Mouse (Mus musculus): ENCODE results near the gene Fbxl5. TPM values are rescaled to one million over a fixed set of nuclear protein-coding genes. Genes with fewer than 3 reads are reported as not detected.
A peak's percentile ranks its signal among the peaks of the same experiment; 100 is the strongest.

The Fbxl5 gene
- polyA plus RNA-seq, 1 experiment from 2014 or later = 61.0 TPM

GRCm38 (mm10) chr5:43860096-43860495 is 38.7 kb upstream of the Fbxl5 start:
- DNase-seq (ENCODE audit: low spot score) (no peak), ATAC-seq (replicated peaks; ENCODE audit: low FRiP score, low read depth) (no peak)
- Histone ChIP-seq H3K9me3 (replicated peaks; ENCODE audit: low read length) (no peaks in the 10 kb centered on the region), H3K4me2 (ENCODE audit: low read length) (no peak overlapping the region), H3K36me3 (ENCODE audit: insufficient read depth, low read length) (no peaks in the 10 kb centered on the region), H3K27ac (no peak overlapping the region), H3K9ac (ENCODE audit: low read depth, low read length) (no peak overlapping the region), H3K27me3 (ENCODE audit: insufficient read depth, low read length) (no peaks in the 10 kb centered on the region), H3K4me1 (replicated peaks; ENCODE audit: insufficient read depth, low read length) (no peaks in the 10 kb centered on the region), H3K4me3 (replicated peaks; ENCODE audit: low read depth, low read length) (no peak overlapping the region)
- TF ChIP-seq CTCF (IDR thresholded peaks at IDR 0.05; ENCODE audit: low read depth) = no peak
- 93% methylated on average over 5 of the region's 5 CpGs for WGBS

DNA sequence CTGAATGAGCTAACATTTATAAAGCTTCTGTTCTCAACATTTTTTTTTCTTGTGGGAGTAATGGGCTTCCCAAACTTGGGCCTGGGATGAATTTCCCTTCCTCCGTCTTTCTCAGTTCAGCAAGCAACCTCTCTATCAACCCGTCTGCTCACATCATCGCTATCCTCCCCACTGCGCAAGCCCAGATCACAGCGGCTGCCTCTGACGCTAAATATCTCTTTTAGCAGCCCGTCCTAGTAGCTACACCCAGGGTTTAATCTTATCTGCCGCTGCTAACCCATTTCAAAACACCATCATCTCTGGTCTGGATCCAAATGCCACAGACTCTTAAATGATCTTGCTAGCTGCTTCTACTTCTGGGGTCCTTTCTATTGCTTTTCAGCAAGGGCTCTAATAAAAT is 38.2 kb upstream of the Fbxl5 start:
- Histone ChIP-seq H3K4me2 (ENCODE audit: low read length) (no peak overlapping the region), H3K9me3 (replicated peaks; ENCODE audit: low read length) (no peaks in the 10 kb centered on the region), H3K4me1 (replicated peaks; ENCODE audit: insufficient read depth, low read length) (no peaks in the 10 kb centered on the region), H3K36me3 (ENCODE audit: insufficient read depth, low read length) (no peaks in the 10 kb centered on the region), H3K9ac (ENCODE audit: low read depth, low read length) (no peak overlapping the region), H3K27ac (no peak overlapping the region), H3K4me3 (replicated peaks; ENCODE audit: low read depth, low read length) (no peak overlapping the region), H3K27me3 (ENCODE audit: insufficient read depth, low read length) (no peaks in the 10 kb centered on the region)
- no peak for TF ChIP-seq CTCF (IDR thresholded peaks at IDR 0.05; ENCODE audit: low read depth)
- DNase-seq (ENCODE audit: low spot score) (no peak), ATAC-seq (replicated peaks; ENCODE audit: low FRiP score, low read depth) (no peak)
- WGBS = 87% methylated on average over 8 of the region's 8 CpGs

- Histone ChIP-seq H3K27me3 (ENCODE audit: insufficient read depth, low read length) (no peaks in the 10 kb centered on the region), H3K27ac (no peak overlapping the region; the same call in 1 of the 2 replicates), H3K4me3 (replicated peaks; ENCODE audit: low read depth, low read length) (no peak overlapping the region), H3K36me3 (ENCODE audit: insufficient read depth, low read length) (no peaks in the 10 kb centered on the region), H3K4me2 (ENCODE audit: low read length) (no peak overlapping the region), H3K9me3 (replicated peaks; ENCODE audit: low read length) (no peaks in the 10 kb centered on the region), H3K4me1 (replicated peaks; ENCODE audit: insufficient read depth, low read length) (no peaks in the 10 kb centered on the region), H3K9ac (ENCODE audit: low read depth, low read length) (no peak overlapping the region)
- no peak for TF ChIP-seq CTCF (IDR thresholded peaks at IDR 0.05; ENCODE audit: low read depth)
- WGBS = 48% methylated on average over 2 of the region's 2 CpGs
- ATAC-seq (replicated peaks; ENCODE audit: low FRiP score, low read depth) = peak; percentile 29; the same call in 1 of the 2 replicates
- peak; percentile 76 for DNase-seq (ENCODE audit: low spot score)
Observed at GRCm38 (mm10) chr5:43855769-43856168, 34.3 kb upstream of the Fbxl5 start.

DNA sequence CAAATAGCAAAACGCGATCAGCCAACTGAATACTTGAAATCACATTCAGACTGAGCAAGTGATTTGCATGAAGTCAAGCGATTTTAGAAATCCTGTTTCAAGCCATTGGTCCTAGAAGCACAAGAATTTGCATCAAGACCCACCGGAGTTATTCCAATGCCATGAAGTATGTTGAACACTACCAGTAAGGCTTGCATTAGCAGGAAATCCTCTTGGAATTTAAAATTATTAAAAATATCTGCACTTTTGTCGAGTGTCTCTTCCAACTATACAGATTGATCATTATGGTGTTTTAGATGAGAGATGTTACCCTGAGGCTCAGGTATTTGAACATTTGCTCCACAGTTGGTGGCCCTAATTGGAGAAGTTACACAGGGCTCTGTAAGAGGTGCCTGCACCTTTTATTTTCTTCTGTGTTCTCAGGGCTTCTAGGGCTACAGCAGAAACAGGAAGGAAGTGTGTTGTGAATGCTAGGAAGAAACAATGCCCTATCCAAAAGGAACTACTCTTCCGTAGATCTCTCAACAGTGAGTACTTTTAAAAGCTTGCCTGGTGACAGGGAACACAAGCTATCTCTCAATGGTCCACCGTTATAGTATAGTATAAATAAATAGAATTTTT is 32.5 kb upstream of the Fbxl5 start:
- 75% methylated on average over 7 of the region's 7 CpGs for WGBS
- Histone ChIP-seq H3K4me2 (ENCODE audit: low read length) (no peak overlapping the region), H3K36me3 (ENCODE audit: insufficient read depth, low read length) (no peaks in the 10 kb centered on the region), H3K9ac (ENCODE audit: low read depth, low read length) (no peak overlapping the region), H3K4me3 (replicated peaks; ENCODE audit: low read depth, low read length) (no peak overlapping the region), H3K27ac (peak overlapping the region; percentile 60), H3K9me3 (replicated peaks; ENCODE audit: low read length) (no peaks in the 10 kb centered on the region), H3K27me3 (ENCODE audit: insufficient read depth, low read length) (no peaks in the 10 kb centered on the region), H3K4me1 (replicated peaks; ENCODE audit: insufficient read depth, low read length) (no peaks in the 10 kb centered on the region)
- ATAC-seq (replicated peaks; ENCODE audit: low FRiP score, low read depth) = no peak
- no peak for TF ChIP-seq CTCF (IDR thresholded peaks at IDR 0.05; ENCODE audit: low read depth)
- DNase-seq (ENCODE audit: low spot score) = peak; percentile 44

DNA sequence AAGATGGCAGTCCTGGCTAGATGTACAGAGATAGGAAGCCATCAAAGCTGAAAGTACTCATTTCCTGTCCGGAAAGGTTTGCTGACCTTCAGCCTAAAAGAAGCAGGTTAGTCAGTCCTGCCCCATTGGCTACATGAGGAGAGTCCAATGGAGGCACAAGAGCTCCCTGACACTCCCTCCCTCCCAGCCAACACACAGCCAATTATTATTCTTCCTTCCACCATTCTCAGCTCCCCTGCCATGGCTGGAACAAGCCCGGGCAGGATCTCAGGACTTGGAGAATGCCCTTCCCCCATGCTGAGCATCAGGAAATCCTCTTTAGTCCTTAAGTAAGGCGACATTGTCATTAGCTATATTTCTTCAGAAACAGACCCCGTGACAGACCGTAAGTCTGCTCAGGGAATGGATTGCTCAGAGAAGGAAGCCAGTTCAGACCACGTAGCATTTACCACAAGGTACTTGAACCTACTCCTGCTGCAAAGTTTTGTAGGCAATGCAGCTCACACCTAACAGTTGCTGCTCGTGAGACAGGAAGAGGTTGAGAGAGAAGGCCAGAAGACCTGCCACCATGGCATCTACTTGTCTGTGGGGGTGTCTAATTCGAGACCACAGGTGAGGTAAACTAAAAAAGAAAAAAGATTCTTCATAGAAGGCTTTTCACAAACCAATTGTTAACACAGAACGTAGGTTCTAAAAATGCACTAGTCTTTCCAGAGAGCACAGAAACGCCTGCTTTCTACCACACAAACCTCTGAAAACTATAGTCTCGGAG is 31.8 kb upstream of the Fbxl5 start:
- Histone ChIP-seq H3K9me3 (replicated peaks; ENCODE audit: low read length) (no peaks in the 10 kb centered on the region), H3K9ac (ENCODE audit: low read depth, low read length) (no peak overlapping the region), H3K36me3 (ENCODE audit: insufficient read depth, low read length) (no peaks in the 10 kb centered on the region), H3K27ac (peak overlapping the region; percentile 60), H3K27me3 (ENCODE audit: insufficient read depth, low read length) (no peaks in the 10 kb centered on the region), H3K4me1 (replicated peaks; ENCODE audit: insufficient read depth, low read length) (no peaks in the 10 kb centered on the region), H3K4me2 (ENCODE audit: low read length) (no peak overlapping the region), H3K4me3 (replicated peaks; ENCODE audit: low read depth, low read length) (no peak overlapping the region)
- peak; percentile 28 for DNase-seq (ENCODE audit: low spot score)
- WGBS = 70% methylated on average over 11 of the region's 11 CpGs
- no peak for ATAC-seq (replicated peaks; ENCODE audit: low FRiP score, low read depth)
- TF ChIP-seq CTCF (IDR thresholded peaks at IDR 0.05; ENCODE audit: low read depth) = no peak

GRCm38 (mm10) chr5:43848275-43848674 is 26.8 kb upstream of the Fbxl5 start:
- H3K27me3 ChIP-seq (ENCODE audit: insufficient read depth, low read length) = no peaks in the 10 kb centered on the region
- no peak for TF ChIP-seq CTCF (IDR thresholded peaks at IDR 0.05; ENCODE audit: low read depth)

More at GRCm38 (mm10) chr5:43848275-43848674, 26.8 kb upstream of the Fbxl5 start:
- no peaks in the 10 kb centered on the region for H3K9me3 ChIP-seq (replicated peaks; ENCODE audit: low read length)
- ATAC-seq (replicated peaks; ENCODE audit: low FRiP score, low read depth) (no peak), DNase-seq (ENCODE audit: low spot score) (no peak)
- no peaks in the 10 kb centered on the region for H3K4me1 ChIP-seq (replicated peaks; ENCODE audit: insufficient read depth, low read length)
- H3K9ac ChIP-seq (ENCODE audit: low read depth, low read length) = no peak overlapping the region
- H3K4me2 ChIP-seq (ENCODE audit: low read length) = no peak overlapping the region
- no peak overlapping the region for H3K27ac ChIP-seq
- H3K4me3 ChIP-seq (replicated peaks; ENCODE audit: low read depth, low read length) = no peak overlapping the region
- no peaks in the 10 kb centered on the region for H3K36me3 ChIP-seq (ENCODE audit: insufficient read depth, low read length)
- WGBS = 94% methylated on average over 3 of the region's 3 CpGs

All from kidney, postnatal 0 days (tissue).